ENCODE assay signal across 24 mouse cellular contexts in the genomic region with DNA sequence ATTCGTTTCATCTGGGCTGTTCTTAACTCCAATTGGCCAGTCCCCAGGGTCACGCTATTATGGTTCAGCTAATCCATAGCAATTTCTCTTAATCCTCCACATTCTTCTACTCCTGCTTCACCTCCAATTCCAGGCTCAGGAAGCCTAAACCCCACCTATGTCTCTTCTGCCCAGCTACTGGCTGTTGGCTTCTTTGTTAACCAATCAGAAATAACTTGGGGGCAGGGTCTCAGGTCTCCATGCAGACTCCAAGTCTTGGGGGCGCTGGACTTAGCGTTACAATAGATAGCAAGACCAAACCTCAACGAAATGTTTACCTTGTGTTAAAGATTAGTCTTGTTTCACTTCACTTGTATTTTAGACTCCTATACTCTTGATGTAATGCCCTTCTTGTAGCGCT.
DNase-seq lines count a peak whose midpoint lies in the region; ATAC-seq lines count a peak whose summit lies in the region.
"Had no signal": no experiment of that assay in that cellular context is flagged by ENCODE, and none has a peak within 500 bp of the region (broad histone marks: within the 10 kb centered on the region; RNA-seq: fewer than 3 reads in every experiment).

No protein-coding gene starts in this region.

- no peak overlapping the region for H3K4me2 ChIP-seq in heart, embryonic 12.5 days

- H3K36me3 ChIP-seq in heart, embryonic 12.5 days: no peaks in the 10 kb centered on the region
- H3K36me3 ChIP-seq: G1E had no signal

- no peaks in the 10 kb centered on the region for H3K9me3 ChIP-seq in heart, embryonic 12.5 days (replicated peaks)

- H3K27ac ChIP-seq in heart, embryonic 12.5 days (ENCODE audit: poor library complexity, severe bottlenecking): no peak overlapping the region

- 79% methylated on average over 6 of the region's 6 CpGs for WGBS in heart, embryonic 12.5 days

- DNase-seq in heart, adult 11 months: peak; percentile 76
- DNase-seq in ES-CJ7 (ENCODE audit: low read depth, low spot score) (peak; percentile 55), R1 (ENCODE audit: low read depth, low spot score) (peak; percentile 86)
- DNase-seq in yolk sac, embryonic 10.5 days (ENCODE audit: low spot score): peak; percentile 9
- DNase-seq in natural killer cell, adult 2 months (ENCODE audit: low spot score in 2 of 2): no peak
- DNase-seq: adrenal gland, adult 2 months; adrenal gland, adult 8-10 months; adrenal gland, postnatal 10 days; adrenal gland, postnatal 14 days; adrenal gland, postnatal 25 days; adrenal gland, postnatal 36 days; B cell, adult 2 months; cerebellum, adult 11 months; cerebellum, adult 11-12 months; cerebellum, adult 18-20 months; cerebellum, adult 2 months had no signal

- ATAC-seq in heart, embryonic 12.5 days (ENCODE audit: insufficient number of reproducible peaks, low FRiP score): no peak
- no peak for ATAC-seq in erythroblast, adult 5-6 weeks (replicated peaks; ENCODE audit: low FRiP score, poor library complexity, severe bottlenecking)
- ATAC-seq in megakaryocyte progenitor cell, adult 5-6 weeks (replicated peaks; ENCODE audit: poor library complexity): no peak
- ATAC-seq: activated CD4-positive, CD25-positive, alpha-beta regulatory T cell, adult 4 months; CD4-positive, CD25-positive, alpha-beta regulatory T cell, adult 4 months; Patski had no signal

- no peaks in the 10 kb centered on the region for H3K27me3 ChIP-seq in heart, embryonic 12.5 days (replicated peaks)
- H3K27me3 ChIP-seq: CH12.LX, Patski had no signal

- H3K9ac ChIP-seq in heart, embryonic 12.5 days: no peak overlapping the region

- peaks cover 31% of the 10 kb centered on the region for H3K4me1 ChIP-seq in heart, embryonic 12.5 days (replicated peaks)

- no peak overlapping the region for H3K4me3 ChIP-seq in heart, embryonic 12.5 days

Comparison
In these comparisons a context has a peak if more than half of its experiments do, and no peak if none do; other contexts are left out.
1. DNase-seq: peak in heart, adult 11 months (single experiment), ES-CJ7 (single experiment), R1 (single experiment) and yolk sac, embryonic 10.5 days (single experiment); none in natural killer cell, adult 2 months (0 of 2).